Mouse (Mus musculus) kidney, embryonic 14.5 days (tissue): ENCODE results near the gene Lrriq3. TPM values are rescaled to one million over a fixed set of nuclear protein-coding genes. Genes with fewer than 3 reads are reported as not detected.

ENCODE experiments used
- ATAC-seq: fragments of 200-750 bp; cut with Nextera tagmentation; 2 replicates; pipeline ENCODE4 v1.8.0; 2017; ENCODE audit warnings: moderate number of reproducible peaks, mild to moderate bottlenecking, moderate TSS enrichment, moderate library complexity; ENCODE audit not compliant: low FRiP score, low TSS enrichment
- H3K27ac ChIP-seq: fragments of 300-500 bp; sonication (generic); 2 replicates; pipeline ENCODE4 v1.5.1; 2014; ENCODE audit warnings: low read depth, mild to moderate bottlenecking, low read length, moderate library complexity, mixed read lengths
- H3K27me3 ChIP-seq: fragments of 300-500 bp; sonication (generic); 2 replicates; pipeline ENCODE4 v1.6.1; 2014; ENCODE audit warnings: mild to moderate bottlenecking, low read length; ENCODE audit not compliant: control insufficient read depth, insufficient read depth
- H3K36me3 ChIP-seq: fragments of 300-500 bp; sonication (generic); 2 replicates; pipeline ENCODE4 v1.6.1; 2014; ENCODE audit warnings: low read length, mixed read lengths; ENCODE audit not compliant: control insufficient read depth, insufficient read depth
- H3K4me1 ChIP-seq: fragments of 300-500 bp; sonication (generic); 2 replicates; pipeline ENCODE4 v1.6.1; 2014; ENCODE audit warnings: low read length, mixed read lengths; ENCODE audit not compliant: control insufficient read depth, insufficient read depth
- H3K4me2 ChIP-seq: fragments of 300-500 bp; sonication (generic); replicated peaks from 2 replicates; pipeline ENCODE4 v1.6.1; 2014; ENCODE audit warnings: low read depth, mild to moderate bottlenecking, low read length
- H3K4me3 ChIP-seq: fragments of 300-500 bp; sonication (generic); 2 replicates; pipeline ENCODE4 v1.5.1; 2014; ENCODE audit warnings: mild to moderate bottlenecking, low read length
- H3K9ac ChIP-seq: fragments of 300-500 bp; sonication (generic); 2 replicates; pipeline ENCODE4 v1.6.1; 2014; ENCODE audit warnings: low read depth, mild to moderate bottlenecking, low read length, moderate library complexity
- H3K9me3 ChIP-seq: fragments of 300-500 bp; sonication (generic); 2 replicates; pipeline ENCODE4 v1.6.1; 2016; ENCODE audit warnings: low read length; ENCODE audit not compliant: control insufficient read depth
- WGBS: fragments of 180-500 bp; shearing (Covaris S2); extraction: QIAGEN DNeasy Blood & Tissue Kit; methylation state at CpG from one replicate; pipeline ENCODE4 v1.1.7; 2014; 5-methylcytosine and 5-hydroxymethylcytosine counted together
- polyA plus RNA-seq: library from polyadenylated mRNA; unstranded; fragments of >200 nt; fragmentation: Nextera tagmentation; extraction: Ambion mirVana; gene quantifications from 2 replicates; pipeline ENCODE4 v1.2.1, GENCODE M21; 2014

The Lrriq3 gene
- polyA plus RNA-seq, result 1.3 and 1.4 TPM in 2 replicates

DNA sequence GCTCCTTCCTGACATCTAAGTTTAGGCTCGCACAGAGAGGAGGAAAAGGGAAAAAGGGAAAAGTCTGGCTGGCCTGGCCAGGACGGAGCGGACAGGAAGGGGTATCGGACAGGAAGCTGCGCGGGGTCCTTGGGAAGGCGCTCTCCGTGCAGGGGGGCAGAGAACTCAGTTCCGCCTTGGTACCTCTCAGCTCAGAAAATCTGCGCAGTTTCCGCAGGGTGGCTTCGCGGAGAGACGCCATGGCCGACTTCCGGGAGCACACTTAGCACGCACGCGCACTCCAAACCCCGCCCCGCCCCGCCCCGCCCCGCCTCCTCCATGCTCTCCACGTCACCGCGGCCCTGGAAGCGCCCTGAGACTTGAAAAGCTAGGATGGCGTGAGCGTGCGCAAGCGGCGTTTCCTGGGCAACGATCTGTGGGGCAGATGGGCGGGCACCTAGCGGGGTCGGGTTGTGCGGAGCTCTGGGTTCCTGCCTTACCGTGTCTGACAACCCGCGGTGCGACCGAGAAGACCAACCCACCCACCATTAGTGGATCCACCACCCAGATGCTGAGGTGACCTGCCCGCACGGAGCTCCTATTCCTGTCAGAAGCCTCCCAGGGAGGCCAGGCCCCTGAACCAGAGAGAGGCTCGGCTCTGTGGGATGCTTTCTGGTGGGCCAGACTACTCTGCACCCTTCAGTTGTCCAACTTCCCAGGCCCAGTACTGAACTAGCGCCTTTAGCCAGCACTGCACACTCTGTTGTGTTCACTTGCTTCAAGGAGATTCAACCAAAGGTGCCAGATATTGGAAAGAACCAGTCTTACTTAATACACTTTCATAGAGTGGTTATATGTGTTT is at the start of gene Lrriq3, which contains the start of gene Fpgt:
Gene Lrriq3, plus strand, starts transcription at position 319 of the 841 bp plus-strand sequence.
Gene Fpgt, minus strand, starts transcription at position 288 of the 841 bp plus-strand sequence.
- H3K9me3 ChIP-seq, result no peaks in the 10 kb centered on the region
- under 1% methylated on average over 47 of the region's 47 CpGs for WGBS
- no peaks in the 10 kb centered on the region for H3K27me3 ChIP-seq
- peak within 1 kb of the TSS; percentile 62 for H3K4me2 ChIP-seq
- peak within 1 kb of the TSS; percentile 71 for H3K4me3 ChIP-seq
- no peaks in the 10 kb centered on the region; the same call in 1 of the 2 replicates for H3K36me3 ChIP-seq
- peak within 1 kb of the TSS; percentile 76 for H3K9ac ChIP-seq
- 0 out of 2 replicates have a peak, but pooled peaks cover 4% of the 10 kb centered on the region for H3K4me1 ChIP-seq
- peak; percentile 99 for ATAC-seq
- H3K27ac ChIP-seq, result peak within 1 kb of the TSS; percentile 79; the same call in 1 of the 2 replicates

DNA sequence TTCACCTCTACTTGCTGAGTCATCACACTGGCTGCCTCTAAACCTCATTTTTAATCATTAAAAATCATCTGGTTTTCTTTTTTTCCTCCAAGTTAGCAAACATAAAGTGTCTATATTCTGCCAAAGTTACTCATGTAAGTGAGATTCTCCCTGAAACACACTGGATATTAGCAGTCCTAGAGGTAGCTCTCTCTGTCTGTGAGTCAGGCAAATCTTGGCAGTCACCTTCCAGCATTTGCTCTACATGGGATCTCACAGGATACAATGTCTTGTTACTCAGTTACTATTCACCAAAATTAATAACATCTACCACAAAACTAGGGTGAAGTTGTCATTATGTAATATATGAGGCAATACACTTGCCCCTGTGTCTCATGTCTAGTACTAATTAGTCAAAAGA is 41.2 kb upstream of the Lrriq3 start:
- Histone ChIP-seq H3K4me3 (no peak overlapping the region), H3K9me3 (no peaks in the 10 kb centered on the region), H3K9ac (no peak overlapping the region), H3K36me3 (no peaks in the 10 kb centered on the region), H3K4me2 (no peak overlapping the region), H3K27me3 (no peaks in the 10 kb centered on the region), H3K27ac (no peak overlapping the region), H3K4me1 (no peaks in the 10 kb centered on the region)
- no peak for ATAC-seq

DNA sequence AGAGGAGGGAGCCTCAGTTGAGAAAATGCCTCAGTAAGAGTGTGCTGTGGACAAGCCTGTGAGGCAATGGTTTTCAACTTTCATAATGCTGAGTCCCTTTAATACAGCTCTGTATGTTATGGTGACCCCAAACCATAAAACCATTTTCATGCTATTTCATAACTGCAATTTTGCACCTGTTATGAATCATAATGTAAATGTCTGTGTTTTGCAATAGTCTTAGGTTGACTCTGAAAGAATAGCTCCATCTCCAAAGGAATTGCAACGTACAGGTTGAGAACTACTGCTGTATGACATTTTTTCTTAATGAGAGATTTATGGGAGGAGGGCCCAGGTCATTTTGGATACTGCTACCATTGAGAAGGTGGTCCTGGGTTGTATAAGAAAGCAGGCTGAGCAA is 40.0 kb upstream of the Lrriq3 start:
- 73% methylated on average over 1 of the region's 1 CpGs for WGBS
- Histone ChIP-seq H3K9ac (no peak overlapping the region), H3K4me1 (no peaks in the 10 kb centered on the region), H3K27me3 (no peaks in the 10 kb centered on the region), H3K9me3 (no peaks in the 10 kb centered on the region), H3K27ac (no peak overlapping the region), H3K4me2 (no peak overlapping the region), H3K4me3 (no peak overlapping the region), H3K36me3 (no peaks in the 10 kb centered on the region)
- no peak for ATAC-seq

DNA sequence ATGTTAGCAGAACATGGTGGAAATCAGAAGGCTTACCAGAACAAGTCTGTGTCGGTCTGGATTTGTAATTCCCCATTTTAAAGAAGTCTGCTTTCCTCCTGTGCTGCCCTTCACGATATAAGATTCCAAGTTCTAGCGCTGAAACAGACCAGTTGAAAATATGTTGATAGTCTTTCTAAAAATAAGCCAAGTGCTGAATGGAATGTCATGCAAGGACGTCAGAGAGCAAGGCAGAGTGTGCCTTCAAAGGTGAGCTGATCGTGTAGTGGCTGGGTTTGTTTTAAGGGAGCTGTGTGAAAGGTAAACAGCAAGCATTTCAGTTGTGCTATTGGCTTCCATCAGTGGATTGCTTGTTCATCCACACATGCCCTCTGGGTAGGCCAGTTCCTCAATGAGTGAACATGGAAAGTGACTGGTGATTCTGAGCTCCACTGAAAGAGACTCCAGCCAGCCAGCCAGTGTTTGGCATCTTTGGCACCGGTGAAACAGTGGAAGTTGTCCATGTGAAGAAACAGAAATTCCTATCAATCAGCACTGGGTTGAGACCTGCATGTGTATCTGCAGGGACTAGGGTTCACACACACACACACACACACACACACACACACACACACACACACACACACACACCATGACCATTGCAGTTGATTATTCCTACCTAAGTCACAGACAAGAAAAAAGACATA is 37.9 kb upstream of the Lrriq3 start, which contains the start of gene Tnni3k:
Gene Tnni3k, minus strand, starts transcription at position 177 of the 686 bp plus-strand sequence.
- no peak for ATAC-seq
- WGBS, result 72% methylated on average over 6 of the region's 6 CpGs
- Histone ChIP-seq H3K9ac (no peak within 1 kb of the TSS), H3K27ac (no peak within 1 kb of the TSS), H3K36me3 (no peaks in the 10 kb centered on the region), H3K4me3 (no peak within 1 kb of the TSS), H3K4me1 (no peaks in the 10 kb centered on the region), H3K27me3 (no peaks in the 10 kb centered on the region), H3K9me3 (no peaks in the 10 kb centered on the region), H3K4me2 (no peak within 1 kb of the TSS)

DNA sequence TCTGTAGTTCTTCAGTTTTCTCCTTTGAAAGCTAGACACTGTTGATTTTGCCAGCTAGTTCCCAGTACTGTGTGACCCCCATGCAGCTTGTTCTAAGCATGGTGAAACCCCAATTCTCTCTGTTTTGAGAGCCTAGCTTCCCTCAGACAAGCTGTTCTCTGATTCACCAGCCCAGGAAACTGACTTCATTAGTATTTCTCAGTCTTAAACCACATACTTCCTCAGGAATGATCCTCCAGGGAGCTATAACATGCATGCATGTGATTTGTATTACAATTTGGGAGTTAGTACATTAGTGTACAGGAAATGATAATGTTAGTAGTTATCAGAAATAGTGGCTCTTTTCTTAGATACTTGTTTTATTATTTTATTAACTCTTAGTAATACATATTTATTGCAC is 36.6 kb upstream of the Lrriq3 start:
- H3K27ac ChIP-seq, result no peak overlapping the region
- no peak overlapping the region for H3K4me3 ChIP-seq
- H3K36me3 ChIP-seq, result no peaks in the 10 kb centered on the region
- no peak overlapping the region for H3K4me2 ChIP-seq
- no peaks in the 10 kb centered on the region for H3K9me3 ChIP-seq
- no peaks in the 10 kb centered on the region for H3K4me1 ChIP-seq
- no peak for ATAC-seq
- no peak overlapping the region for H3K9ac ChIP-seq
- H3K27me3 ChIP-seq, result no peaks in the 10 kb centered on the region

DNA sequence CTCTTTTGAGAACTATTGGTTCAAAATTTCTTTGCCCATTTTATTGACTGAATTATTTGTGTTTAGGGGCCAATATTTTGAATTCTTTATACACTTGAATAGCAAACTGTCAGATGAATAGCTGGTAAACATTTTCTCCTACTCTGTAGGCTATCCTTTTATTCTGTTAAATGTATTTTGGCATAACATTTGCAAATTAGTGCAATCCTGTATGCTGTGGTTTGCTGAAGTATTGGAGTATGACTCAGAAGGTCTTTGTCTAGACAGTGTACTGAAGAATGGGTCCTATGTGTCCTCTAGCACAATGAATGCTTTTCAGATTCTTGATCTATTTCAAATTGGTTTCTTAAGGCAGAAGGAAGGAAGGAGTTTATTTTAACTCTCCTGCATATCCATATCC is 35.7 kb upstream of the Lrriq3 start:
- ATAC-seq, result no peak
- Histone ChIP-seq H3K9ac (no peak overlapping the region), H3K27ac (no peak overlapping the region), H3K9me3 (no peaks in the 10 kb centered on the region), H3K4me2 (no peak overlapping the region), H3K4me3 (no peak overlapping the region), H3K4me1 (no peaks in the 10 kb centered on the region), H3K27me3 (no peaks in the 10 kb centered on the region), H3K36me3 (no peaks in the 10 kb centered on the region)

DNA sequence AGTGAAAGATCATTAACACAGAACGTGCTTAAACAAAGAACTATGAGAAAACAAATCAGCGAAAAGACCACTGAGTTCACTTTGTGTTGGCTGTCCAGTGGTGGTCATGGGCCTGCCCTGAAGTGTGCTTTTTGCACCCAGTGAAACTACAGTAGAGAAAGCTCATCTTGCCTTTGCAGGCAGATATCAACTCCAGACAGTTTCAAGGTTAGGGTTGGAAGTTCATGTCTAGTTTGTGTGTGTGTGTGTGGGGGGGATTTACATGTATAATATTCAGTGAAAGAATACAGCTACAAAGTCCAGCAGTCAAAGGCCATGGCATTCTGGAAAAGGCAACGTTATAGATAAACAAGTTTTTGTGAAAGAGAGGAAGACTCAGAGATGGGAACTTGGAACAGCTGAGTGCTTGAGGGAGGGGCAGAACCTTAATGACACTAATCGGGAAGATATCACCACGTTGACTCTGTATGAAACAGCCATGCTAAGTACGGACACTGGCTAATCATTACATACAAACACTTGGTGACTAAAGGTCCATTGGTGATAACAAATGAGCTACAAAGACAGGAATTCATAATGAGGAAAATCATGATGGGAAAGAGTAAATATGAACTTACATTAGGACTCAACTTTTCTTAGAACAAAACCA is 34.3 kb upstream of the Lrriq3 start:
- no peaks in the 10 kb centered on the region for H3K9me3 ChIP-seq
- H3K27me3 ChIP-seq, result no peaks in the 10 kb centered on the region
- no peaks in the 10 kb centered on the region for H3K4me1 ChIP-seq
- ATAC-seq, result no peak
- H3K27ac ChIP-seq, result no peak overlapping the region
- no peak overlapping the region for H3K9ac ChIP-seq
- H3K4me2 ChIP-seq, result no peak overlapping the region
- no peak overlapping the region for H3K4me3 ChIP-seq
- 79% methylated on average over 6 of the region's 6 CpGs for WGBS
- no peaks in the 10 kb centered on the region for H3K36me3 ChIP-seq

DNA sequence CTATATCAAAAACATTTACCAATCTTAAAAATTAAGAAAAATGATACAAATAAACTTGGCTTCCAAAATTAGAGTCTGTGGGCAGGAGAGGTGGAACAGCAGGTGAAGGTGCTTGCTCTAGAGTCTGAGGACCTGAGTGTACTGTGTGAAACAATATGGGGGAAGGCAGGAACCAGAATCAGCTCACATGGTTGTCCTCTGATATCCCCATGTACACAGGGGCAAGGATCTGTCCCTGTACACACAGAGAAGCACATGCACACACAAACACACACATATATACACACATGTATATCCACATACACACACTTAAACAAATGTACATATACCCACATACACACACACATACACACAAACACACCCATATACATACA is 33.8 kb upstream of the Lrriq3 start:
- H3K27ac ChIP-seq, result no peak overlapping the region
- no peaks in the 10 kb centered on the region for H3K9me3 ChIP-seq
- H3K4me3 ChIP-seq, result no peak overlapping the region

DNA sequence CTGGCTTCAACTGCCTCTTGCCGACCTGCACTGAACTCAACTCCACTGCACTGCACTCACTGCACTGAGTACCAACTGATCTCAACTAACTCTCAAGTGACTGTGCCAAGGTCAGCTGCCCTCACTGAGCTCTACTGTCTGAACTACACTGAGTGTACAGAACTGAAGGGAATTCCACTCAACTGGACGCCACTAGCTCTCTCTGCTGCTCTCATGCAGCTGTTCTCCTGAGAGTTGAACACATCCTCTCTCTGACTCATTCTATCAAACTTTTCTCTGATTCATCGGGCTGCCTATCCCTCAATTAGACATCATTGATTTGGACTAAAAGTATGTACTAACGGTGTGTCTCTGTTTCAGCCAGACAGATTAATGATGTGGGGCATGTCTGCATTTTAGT is 15.3 kb upstream of the Lrriq3 start:
- Histone ChIP-seq H3K4me1 (no peaks in the 10 kb centered on the region), H3K27ac (no peak overlapping the region), H3K4me2 (no peak overlapping the region), H3K9ac (no peak overlapping the region), H3K36me3 (no peaks in the 10 kb centered on the region), H3K27me3 (no peaks in the 10 kb centered on the region), H3K4me3 (no peak overlapping the region), H3K9me3 (no peaks in the 10 kb centered on the region)
- WGBS, result 86% methylated on average over 4 of the region's 4 CpGs
- no peak for ATAC-seq

More for the DNA sequence above, 33.8 kb upstream of the Lrriq3 start:
- H3K27me3 ChIP-seq, result no peaks in the 10 kb centered on the region
- H3K9ac ChIP-seq, result no peak overlapping the region
- no peaks in the 10 kb centered on the region for H3K36me3 ChIP-seq
- H3K4me1 ChIP-seq, result no peaks in the 10 kb centered on the region
- no peak for ATAC-seq
- H3K4me2 ChIP-seq, result no peak overlapping the region
